Mouse (Mus musculus) limb, embryonic 12.5 days (tissue): ENCODE results near the gene Crhr1. TPM values are rescaled to one million over a fixed set of nuclear protein-coding genes. Genes with fewer than 3 reads are reported as not detected.

Source experiments
- polyA plus RNA-seq: library from polyadenylated mRNA; unstranded; fragments of >200 nt; fragmentation: Nextera tagmentation; extraction: Ambion mirVana; gene quantifications from 2 replicates; pipeline ENCODE4 v1.2.1, GENCODE M21; 2016

Crhr1 gene
- polyA plus RNA-seq, 1 experiment from 2014 or later: 0.31 TPM

Other genes starting within 250 kb of the Crhr1 start
- 55.4 and 59.0 TPM in 2 replicates for gene Nsf, start 178.8 kb upstream of the Crhr1 start, polyA plus RNA-seq
- gene Arf2, start 166.1 kb upstream of the Crhr1 start, polyA plus RNA-seq: 75.5 and 79.8 TPM in 2 replicates
- not detected in 2 replicates for gene Sppl2c, start 53.5 kb downstream of the Crhr1 start, polyA plus RNA-seq
- 1.5 and 3.0 TPM in 2 replicates for gene Mapt, start 98.5 kb downstream of the Crhr1 start, polyA plus RNA-seq